Mouse (Mus musculus) CH12.LX (cell line): Measurements from ENCODE around the gene Ate1. TPM values are rescaled to one million over a fixed set of nuclear protein-coding genes. Genes with fewer than 3 reads are reported as not detected.

Source experiments
- DNase-seq: peaks from one replicate; pipeline ENCODE4 v3.0.0-alpha.2; 2013; ENCODE audit errors: extremely low read depth
- H3K27ac ChIP-seq: 2 replicates; pipeline ENCODE4 v1.5.1; 2012; ENCODE audit warnings: low read depth, mild to moderate bottlenecking, control low read depth, moderate library complexity; ENCODE audit not compliant: insufficient read depth
- H3K27me3 ChIP-seq: replicated peaks from 2 replicates; pipeline ENCODE3; 2012; ENCODE audit warnings: inconsistent platforms
- H3K36me3 ChIP-seq, 2 experiments: replicated peaks in 1 of 2; 2 replicates each; pipeline versions ENCODE3 to v1.6.1; 2012; ENCODE audit warnings: inconsistent platforms in 1 of 2, low read length in 1 of 2, mild to moderate bottlenecking in 1 of 2, mixed read lengths in 1 of 2, moderate library complexity in 1 of 2; ENCODE audit not compliant: control insufficient read depth in 1 of 2, insufficient read depth in 1 of 2
- H3K4me1 ChIP-seq, 2 experiments: 2 replicates each; pipeline ENCODE4 v1.6.1; 2012; ENCODE audit warnings: inconsistent platforms in 1 of 2, moderate library complexity in 1 of 2; ENCODE audit not compliant: insufficient read depth in 2 of 2, control insufficient read depth in 1 of 2
- H3K4me2 ChIP-seq: 2 replicates; pipeline ENCODE4 v1.6.1; 2012; ENCODE audit warnings: low read depth, mild to moderate bottlenecking, control low read depth; ENCODE audit not compliant: poor library complexity, insufficient read depth, severe bottlenecking
- H3K4me3 ChIP-seq, 3 experiments: fragments of 150-350 bp in 1 of 3; sonication (generic) in 1 of 3; replicated peaks in 1 of 3; 2 replicates each; pipeline versions ENCODE3 to v1.5.1; 2011 to 2012; ENCODE audit warnings: low read depth in 2 of 3, low read length in 2 of 3, mild to moderate bottlenecking in 2 of 3, moderate library complexity in 2 of 3, control low read depth in 1 of 3, improper control_type of control experiment in 1 of 3, inconsistent platforms in 1 of 3, mixed read lengths in 1 of 3; ENCODE audit not compliant: poor library complexity in 1 of 3
- H3K79me2 ChIP-seq: replicated peaks from 2 replicates; pipeline ENCODE4 v1.6.1; 2012; ENCODE audit warnings: mild to moderate bottlenecking, moderate library complexity; ENCODE audit not compliant: control insufficient read depth, poor library complexity, insufficient read depth, severe bottlenecking; ENCODE audit errors: extremely low read depth
- H3K9ac ChIP-seq: 2 replicates; pipeline ENCODE4 v1.6.1; 2012; ENCODE audit warnings: low read depth, mild to moderate bottlenecking, control low read depth, moderate library complexity; ENCODE audit not compliant: insufficient read depth
- H3K9me3 ChIP-seq: replicated peaks from 2 replicates; pipeline ENCODE3; 2012; ENCODE audit warnings: low read length, inconsistent platforms, mixed read lengths
- CHD1 ChIP-seq: IDR thresholded peaks from 2 replicates; pipeline ENCODE4 v1.6.1; 2012; ENCODE audit warnings: low read depth, low read length, improper control_type of control experiment, inconsistent platforms
- CHD2 ChIP-seq: IDR thresholded peaks from 2 replicates; pipeline ENCODE4 v1.6.1; 2011; ENCODE audit warnings: low read length, improper control_type of control experiment
- CTCF ChIP-seq, 2 experiments: IDR thresholded peaks in 1 of 2; conservative IDR thresholded peaks in 1 of 2; 2 replicates each; pipeline ENCODE4 v1.5.1; 2011 to 2012; ENCODE audit warnings: low read depth in 2 of 2, low read length in 2 of 2, improper control_type of control experiment in 1 of 2, inconsistent platforms in 1 of 2, mild to moderate bottlenecking in 1 of 2, moderate library complexity in 1 of 2
- E2F4 ChIP-seq: IDR thresholded peaks from 2 replicates; pipeline ENCODE4 v1.6.1; 2011; ENCODE audit warnings: low read depth, low read length, improper control_type of control experiment; ENCODE audit not compliant: insufficient replicate concordance
- ELF1 ChIP-seq: IDR thresholded peaks from 2 replicates; pipeline ENCODE4 v1.6.1; 2014; ENCODE audit warnings: low read depth, mild to moderate bottlenecking, inconsistent platforms, low read length, improper control_type of control experiment
- EP300 ChIP-seq: IDR thresholded peaks from 2 replicates; pipeline ENCODE4 v1.6.1; 2011; ENCODE audit warnings: low read length, improper control_type of control experiment
- HCFC1 ChIP-seq: IDR thresholded peaks from 2 replicates; pipeline ENCODE4 v1.6.1; 2012; ENCODE audit warnings: low read depth, mild to moderate bottlenecking, inconsistent platforms, low read length, improper control_type of control experiment
- IRF4 ChIP-seq: IDR thresholded peaks from 2 replicates; pipeline ENCODE4 v1.6.1; 2014; ENCODE audit warnings: low read depth, mild to moderate bottlenecking, inconsistent platforms, low read length, improper control_type of control experiment
- JUND ChIP-seq: conservative IDR thresholded peaks from 2 replicates; pipeline ENCODE4 v1.6.1; 2011; ENCODE audit warnings: low read depth, low read length, improper control_type of control experiment
- KAT2A ChIP-seq: IDR thresholded peaks from 2 replicates; pipeline ENCODE4 v1.6.1; 2012; ENCODE audit warnings: low read length, improper control_type of control experiment, inconsistent platforms; ENCODE audit not compliant: insufficient replicate concordance
- MAFK ChIP-seq: IDR thresholded peaks from 2 replicates; pipeline ENCODE4 v1.6.1; 2011; ENCODE audit warnings: low read length, improper control_type of control experiment; ENCODE audit not compliant: insufficient replicate concordance
- MAX ChIP-seq: IDR thresholded peaks from 2 replicates; pipeline ENCODE4 v1.6.1; 2011; ENCODE audit warnings: low read length, improper control_type of control experiment
- MAZ ChIP-seq: IDR thresholded peaks from 2 replicates; pipeline ENCODE4 v1.6.1; 2012; ENCODE audit warnings: low read depth, mild to moderate bottlenecking, inconsistent platforms, low read length, improper control_type of control experiment, moderate library complexity
- MEF2A ChIP-seq: IDR thresholded peaks from 2 replicates; pipeline ENCODE4 v1.6.1; 2014; ENCODE audit warnings: low read depth, mild to moderate bottlenecking, inconsistent platforms, low read length, improper control_type of control experiment, borderline replicate concordance
- MXI1 ChIP-seq: IDR thresholded peaks from 2 replicates; pipeline ENCODE4 v1.6.1; 2011; ENCODE audit warnings: mild to moderate bottlenecking, low read depth, low read length, improper control_type of control experiment
- MYC ChIP-seq: IDR thresholded peaks from 2 replicates; pipeline ENCODE4 v1.6.1; 2011; ENCODE audit warnings: low read depth, mild to moderate bottlenecking, improper control_type of control experiment, low read length
- POLR2A ChIP-seq: IDR thresholded peaks from 2 replicates; pipeline ENCODE4 v1.6.1; 2011; ENCODE audit warnings: low read depth, mild to moderate bottlenecking, improper control_type of control experiment, low read length
- POLR2AphosphoS2 ChIP-seq: IDR thresholded peaks from 2 replicates; pipeline ENCODE4 v1.6.1; 2011; ENCODE audit warnings: low read depth, low read length, improper control_type of control experiment
- RAD21 ChIP-seq: IDR thresholded peaks from 2 replicates; pipeline ENCODE4 v1.6.1; 2011; ENCODE audit warnings: low read depth, mild to moderate bottlenecking, low read length, improper control_type of control experiment, moderate library complexity
- RCOR1 ChIP-seq: conservative IDR thresholded peaks from 2 replicates; pipeline ENCODE4 v1.6.1; 2012; ENCODE audit warnings: low read depth, mild to moderate bottlenecking, inconsistent platforms, low read length, improper control_type of control experiment
- SMC3 ChIP-seq: IDR thresholded peaks from 2 replicates; pipeline ENCODE4 v1.6.1; 2011; ENCODE audit warnings: low read depth, low read length, improper control_type of control experiment
- TBP ChIP-seq: conservative IDR thresholded peaks from 2 replicates; pipeline ENCODE4 v1.6.1; 2011; ENCODE audit warnings: low read depth, low read length, improper control_type of control experiment
- TCF12 ChIP-seq: IDR thresholded peaks from 2 replicates; pipeline ENCODE4 v1.6.1; 2014; ENCODE audit warnings: low read depth, mild to moderate bottlenecking, inconsistent platforms, low read length, improper control_type of control experiment
- dilution Hi-C: fragments of 300-500 bp; cut with MboI; formaldehyde crosslinking; loops from 2 replicates; pipeline ENCODE4 v1.14.3; 2020; ENCODE audit warnings: low sequenced_read_pairs; ENCODE audit not compliant: extremely low pct_unique_long_range_greater_than_20kb, extremely low pct_ligation_motif_present
- in situ Hi-C: fragments of 300-500 bp; cut with MboI; formaldehyde crosslinking; loops from 3 replicates; pipeline ENCODE4 v1.14.3; 2019; ENCODE audit warnings: low sequenced_read_pairs, low pct_ligation_motif_present, low pct_unique_long_range_greater_than_20kb, mixed read lengths
- polyA plus RNA-seq: library from polyadenylated mRNA; unstranded; fragments of >175 nt; gene quantifications from 2 replicates; pipeline ENCODE4 v1.2.1, GENCODE M21; 2012; ENCODE audit warnings: low read depth; ENCODE audit not compliant: insufficient read length
- total RNA-seq, 2 experiments: library from RNA; depleted of rRNA; stranded (reverse); fragments of 300-350 nt in 1 of 2; fragments of >200 nt in 1 of 2; gene quantifications; 2 replicates each; pipeline ENCODE4 v1.2.3; 2012 to 2014

Ate1 gene
- total and polyA plus RNA-seq, 3 experiments = 12.2 to 15.4 (median 14.3) TPM

DNA sequence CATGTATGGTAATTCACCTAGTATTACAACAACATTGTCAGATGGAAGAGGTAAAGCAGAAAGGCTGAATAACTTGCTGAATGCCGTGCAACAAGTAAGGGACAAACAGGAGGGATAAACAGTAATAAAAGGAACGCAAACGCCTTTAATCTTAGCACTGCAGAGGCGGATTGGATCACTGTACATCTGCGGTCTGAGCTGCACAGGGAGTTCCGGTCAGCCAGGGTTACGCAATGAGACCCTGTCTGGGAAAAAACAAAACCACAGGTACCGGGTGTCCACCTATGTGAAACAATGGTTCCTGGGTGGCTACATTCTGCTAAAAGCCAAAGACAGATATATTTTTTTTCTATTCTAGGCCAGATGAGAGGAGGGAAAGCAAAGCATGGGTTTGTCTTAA, 3.3 kb upstream of the Ate1 start:
- in situ Hi-C loops = loop anchor here (25.0 kb wide), 1 partner anchor 1761 kb away; no protein-coding TSS in a partner anchor
- Histone ChIP-seq H3K4me3 (no peak overlapping the region), H3K27me3 (no peaks in the 10 kb centered on the region), H3K27ac (no peak overlapping the region), H3K4me1 (peaks cover 0 to 7% of the 10 kb centered on the region in 2 experiments; a peak in 2 of 4 replicates), H3K36me3 (peaks cover 0 to 8% of the 10 kb centered on the region in 2 experiments), H3K9me3 (peaks cover 4% of the 10 kb centered on the region), H3K9ac (no peak overlapping the region), H3K4me2 (no peak overlapping the region), H3K79me2 (peaks cover 2% of the 10 kb centered on the region; the same call in 1 of the 2 replicates)
- dilution Hi-C loops = no loop called here
- DNase-seq = no peak
- TF ChIP-seq MYC = no peak
- TF ChIP-seq E2F4 = no peak
- TF ChIP-seq MAX = no peak
- TF ChIP-seq POLR2A = no peak
- no peak for TF ChIP-seq EP300
- no peak for TF ChIP-seq SMC3
- no peak for TF ChIP-seq KAT2A
- TF ChIP-seq JUND = no peak
- no peak for TF ChIP-seq RAD21
- TF ChIP-seq MAFK = no peak
- no peak for TF ChIP-seq HCFC1
- TF ChIP-seq IRF4 = no peak
- TF ChIP-seq MEF2A = no peak
- no peak for TF ChIP-seq TBP
- no peak for TF ChIP-seq RCOR1

DNA sequence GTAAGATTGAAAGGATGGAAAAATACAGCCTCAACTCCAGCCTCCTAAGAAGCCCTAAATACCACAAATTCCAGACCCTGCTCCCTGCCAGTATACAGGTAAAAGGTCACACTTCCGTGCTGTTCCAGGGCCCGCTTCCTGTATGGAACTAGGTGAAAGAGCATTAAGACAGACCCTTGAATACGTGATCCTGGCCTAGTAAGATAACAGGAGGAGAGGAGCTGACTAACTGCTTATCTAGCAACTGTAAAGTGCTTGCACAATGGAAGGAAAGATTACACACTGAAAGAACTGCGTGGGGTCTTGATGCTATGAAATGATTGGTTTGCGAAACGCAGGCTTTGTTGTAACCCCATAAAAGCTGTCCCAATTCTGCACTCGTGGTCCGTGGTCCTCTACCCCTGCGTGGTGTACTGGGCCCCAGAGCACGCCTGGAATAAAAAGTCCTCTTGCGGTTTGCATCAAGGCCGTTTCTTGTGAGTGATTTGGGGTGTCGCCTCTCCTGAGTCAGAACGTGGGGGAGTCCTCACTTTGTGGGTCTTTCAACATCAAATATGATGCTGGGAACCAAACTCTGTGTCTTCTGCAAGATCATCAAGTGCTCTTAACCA, 748 bp upstream of the Ate1 start:
- H3K4me1 ChIP-seq = peaks cover 0 to 23% of the 10 kb centered on the region in 2 experiments; a peak in 2 of 4 replicates
- peaks cover 0 to 1% of the 10 kb centered on the region in 2 experiments for H3K36me3 ChIP-seq
- no peaks in the 10 kb centered on the region for H3K27me3 ChIP-seq
- in situ Hi-C loops = loop anchor here (25.0 kb wide), 1 partner anchor 1759 kb away; no protein-coding TSS in a partner anchor
- H3K27ac ChIP-seq = no peak overlapping the region
- H3K4me2 ChIP-seq = no peak overlapping the region
- no peak for DNase-seq
- H3K9ac ChIP-seq = no peak overlapping the region
- peaks cover 6% of the 10 kb centered on the region for H3K79me2 ChIP-seq
- no peak overlapping the region for H3K4me3 ChIP-seq
- peaks cover 4% of the 10 kb centered on the region for H3K9me3 ChIP-seq
- TF ChIP-seq CHD1 (no peak), ELF1 (no peak), MAFK (no peak), MXI1 (no peak), MAX (no peak), CTCF (conservative IDR thresholded peaks at IDR 0.05 in 1 of 2, IDR thresholded peaks at IDR 0.05 in 1 of 2; ENCODE audit: low read depth in 2 of 2, low read length in 2 of 2) (no peak), CHD2 (no peak), E2F4 (no peak), IRF4 (no peak), POLR2AphosphoS2 (no peak), POLR2A (no peak), TCF12 (no peak), MYC (no peak), MAZ (no peak), HCFC1 (no peak), RCOR1 (no peak)
- dilution Hi-C loops = no loop called here
